Mouse (Mus musculus) inflammation-experienced regulatory T-cells (primary cell): ENCODE data around the gene Krtap3-1. TPM values are rescaled to one million over a fixed set of nuclear protein-coding genes. Genes with fewer than 3 reads are reported as not detected.

ENCODE experiments used
- polyA plus RNA-seq, 2 experiments: library from polyadenylated mRNA; unstranded; fragments of 100-300 nt; shearing (Covaris generic); gene quantifications; one replicate each; pipeline ENCODE4 v1.2.1; 2017

Krtap3-1 gene
- polyA plus RNA-seq: not detected

DNA sequence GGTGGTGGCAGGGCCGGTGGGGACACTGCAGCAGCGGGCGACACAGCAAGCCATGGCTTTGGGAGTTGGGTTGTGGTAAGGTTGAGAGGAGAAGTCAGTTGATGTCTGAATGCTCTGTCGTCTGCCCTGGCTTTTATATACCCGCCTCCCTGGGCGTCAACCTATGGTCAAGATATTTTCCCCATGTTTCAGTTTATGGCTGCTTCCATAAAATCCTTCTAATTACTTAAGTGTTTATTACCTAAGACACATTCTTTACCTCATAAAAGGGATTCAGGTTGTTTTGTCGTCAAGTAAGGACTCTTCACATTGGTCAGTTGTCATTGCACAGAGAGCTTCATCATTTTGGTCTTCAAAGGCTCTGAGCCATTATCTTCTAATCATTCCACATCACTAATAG, at the start of gene Krtap3-1:
Gene Krtap3-1 (minus strand): TSS at position 101 of the 400 bp plus-strand sequence.

DNA sequence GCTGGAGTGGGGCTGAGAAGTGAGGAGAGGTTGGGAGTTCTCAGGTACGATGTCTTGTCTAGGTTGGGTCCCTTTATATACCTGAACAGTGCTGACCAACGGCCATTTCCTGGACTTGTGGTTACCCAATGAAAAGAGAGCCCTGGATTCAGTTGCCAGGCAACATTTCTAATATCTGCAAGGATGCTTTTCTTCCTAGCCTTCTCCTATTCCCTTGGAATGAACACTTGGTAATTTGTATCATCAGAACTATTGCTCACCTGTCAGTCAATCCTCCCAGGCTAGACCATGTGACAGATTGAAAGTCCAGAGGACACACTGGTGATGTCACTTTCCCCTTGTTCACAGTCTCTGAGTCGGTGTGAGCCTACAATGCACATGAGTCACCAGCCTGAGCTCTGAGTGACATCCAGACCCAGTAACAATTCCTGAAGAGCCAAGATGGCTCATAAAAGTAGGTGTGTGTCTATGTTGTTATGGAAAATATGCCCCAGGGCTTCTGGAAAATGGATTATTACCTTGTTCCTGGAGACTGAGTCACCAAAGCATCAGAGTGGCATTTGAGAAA, 48.5 kb upstream of the Krtap3-1 start, which contains the start of gene Krtap2-4:
Gene Krtap2-4 (minus strand): TSS at position 51 of the 568 bp plus-strand sequence.

DNA sequence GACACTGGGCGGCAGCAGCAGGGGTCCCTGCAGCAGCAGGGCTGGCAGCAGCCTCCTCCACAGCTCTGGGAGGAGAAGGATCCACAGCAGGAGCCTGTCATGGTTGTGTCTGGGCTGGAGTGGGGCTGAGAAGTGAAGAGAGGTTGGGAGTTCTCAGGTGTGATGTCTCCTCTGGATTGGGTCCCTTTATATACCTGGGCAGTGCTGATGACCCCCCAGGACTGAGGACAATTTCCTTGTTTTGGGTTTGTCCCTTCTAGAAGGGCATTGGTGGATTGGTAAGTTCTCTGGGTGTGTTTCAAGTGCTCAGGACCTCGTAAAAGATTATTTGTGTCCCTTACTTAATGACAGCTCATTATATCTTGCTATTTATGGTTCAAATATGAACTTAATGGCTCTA, 43.7 kb upstream of the Krtap3-1 start, which contains the start of gene Gm11937:
Gene Gm11937 (minus strand): TSS at position 101 of the 400 bp plus-strand sequence.

DNA sequence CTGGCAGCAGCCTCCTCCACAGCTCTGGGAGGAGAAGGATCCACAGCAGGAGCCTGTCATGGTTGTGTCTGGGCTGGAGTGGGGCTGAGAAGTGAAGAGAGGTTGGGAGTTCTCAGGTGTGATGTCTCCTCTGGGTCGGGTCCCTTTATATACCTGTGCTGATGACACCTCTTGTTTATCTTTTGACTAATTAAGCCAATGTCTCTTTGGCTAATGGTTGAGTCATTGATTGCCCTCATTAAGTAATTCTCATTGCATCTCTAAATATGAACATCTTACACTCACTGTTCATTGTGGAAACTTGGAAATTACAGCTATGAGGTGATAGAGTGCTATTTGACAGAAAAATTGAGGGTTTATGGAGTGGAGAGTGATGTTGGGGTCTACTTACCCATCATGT, 36.8 kb upstream of the Krtap3-1 start, which contains the start of gene Gm11938:
Gene Gm11938 (minus strand): TSS at position 101 of the 400 bp plus-strand sequence.

DNA sequence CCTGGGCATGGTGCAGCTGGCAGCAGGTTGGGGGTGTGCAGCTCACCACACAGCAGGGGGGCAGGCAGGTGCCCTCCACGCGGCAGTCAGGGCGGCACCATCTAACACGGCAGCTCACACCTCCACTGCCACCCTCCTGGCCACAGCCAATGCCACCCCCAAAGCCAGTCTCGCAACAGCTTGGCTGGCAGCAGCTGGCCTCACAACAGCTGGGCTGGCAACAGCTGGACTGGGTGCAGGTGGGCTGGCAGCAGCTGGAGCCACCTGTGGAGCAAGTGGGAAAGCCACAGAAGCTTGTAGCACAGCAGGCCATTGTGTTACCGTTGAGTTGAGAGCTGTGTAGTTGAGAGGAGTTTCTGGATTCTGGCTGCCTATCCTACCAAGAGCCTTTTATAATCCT, 31.3 kb upstream of the Krtap3-1 start, which contains the start of gene Krtap9-3:
Gene Krtap9-3 (minus strand): TSS at position 364 of the 400 bp plus-strand sequence.

DNA sequence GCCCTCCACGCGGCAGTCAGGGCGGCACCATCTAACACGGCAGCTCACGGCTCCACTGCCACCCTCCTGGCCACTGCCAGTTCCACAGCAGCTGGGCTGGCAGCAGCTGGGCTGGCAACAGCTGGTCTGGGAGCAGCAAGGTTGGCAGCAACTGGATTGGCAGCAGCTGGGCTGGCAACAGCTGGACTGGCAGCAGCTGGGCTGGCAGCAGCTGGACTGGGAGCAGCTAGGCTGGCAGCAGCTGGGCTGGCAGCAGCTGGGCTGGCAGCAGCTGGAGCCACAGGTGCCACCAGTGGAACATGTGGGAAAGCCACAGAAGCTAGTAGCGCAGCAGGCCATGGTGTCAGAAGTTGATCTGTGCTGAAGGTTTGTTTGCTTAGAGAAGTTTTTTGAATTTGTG, 24.6 kb upstream of the Krtap3-1 start, which contains the start of gene Krtap1-3:
Gene Krtap1-3 (minus strand): TSS at position 359 of the 400 bp plus-strand sequence.

DNA sequence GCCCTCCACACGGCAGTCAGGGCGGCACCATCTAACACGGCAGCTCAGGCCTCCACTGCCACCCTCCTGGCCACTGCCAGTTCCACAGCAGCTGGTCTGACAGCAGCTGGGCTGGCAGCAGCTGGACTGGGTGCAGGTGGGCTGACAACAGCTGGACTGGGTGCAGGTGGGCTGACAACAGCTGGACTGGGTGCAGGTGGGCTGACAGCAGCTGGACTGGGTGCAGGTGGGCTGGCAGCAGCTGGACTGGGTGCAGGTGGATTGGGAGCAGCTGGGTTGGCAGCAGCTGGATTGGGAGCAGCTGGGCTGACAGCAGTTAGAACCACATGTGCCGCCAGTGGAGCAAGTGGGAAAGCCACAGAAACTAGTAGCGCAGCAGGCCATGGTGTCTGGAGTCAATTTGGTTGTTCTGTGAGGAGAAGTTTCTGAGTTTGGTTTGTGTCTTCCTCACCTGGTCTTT, 16.8 kb upstream of the Krtap3-1 start, which contains the start of gene Krtap1-4:
Gene Krtap1-4 (minus strand): TSS at position 410 of the 460 bp plus-strand sequence.

DNA sequence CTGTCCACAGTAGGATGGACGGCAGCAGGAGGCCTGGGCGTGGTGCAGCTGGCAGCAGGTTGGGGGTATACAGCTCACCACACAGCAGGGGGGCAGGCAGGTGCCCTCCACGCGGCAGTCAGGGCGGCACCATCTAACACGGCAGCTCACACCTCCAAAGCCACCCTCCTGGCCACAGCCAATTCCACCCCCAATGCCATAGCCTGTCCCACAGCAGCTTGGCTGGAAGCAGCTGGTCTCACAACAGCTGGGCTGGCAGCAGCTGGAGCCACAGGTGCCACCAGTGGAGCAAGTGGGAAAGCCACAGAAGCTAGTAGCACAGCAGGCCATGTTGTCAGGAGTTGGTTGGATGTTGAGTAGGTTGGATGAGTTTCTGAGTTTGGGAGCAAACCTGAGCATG, 14.2 kb upstream of the Krtap3-1 start, which contains the start of gene Krtap1-5:
Gene Krtap1-5 (minus strand): TSS at position 381 of the 400 bp plus-strand sequence.

DNA sequence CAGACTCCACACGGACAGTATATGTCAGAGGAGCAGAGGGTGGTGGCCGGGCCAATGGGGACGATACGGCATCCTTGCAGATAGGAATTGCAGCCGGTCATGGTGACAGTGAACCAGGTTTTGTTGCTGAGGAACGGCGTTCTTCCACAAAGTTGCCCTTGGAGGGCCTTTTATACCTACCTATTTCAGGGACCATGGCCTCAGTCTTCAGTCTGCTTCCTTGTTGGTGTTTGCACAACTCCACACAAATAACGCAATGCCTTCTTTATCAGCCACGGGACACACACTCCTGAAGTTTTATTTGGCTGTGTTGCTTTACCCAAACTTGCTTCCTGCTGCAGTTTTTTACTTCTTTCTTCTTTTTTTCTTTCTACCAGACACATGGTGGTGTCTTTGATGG, 7.1 kb downstream of the Krtap3-1 start, which contains the start of gene Gm11939:
Gene Gm11939 (minus strand): TSS at position 101 of the 400 bp plus-strand sequence.

DNA sequence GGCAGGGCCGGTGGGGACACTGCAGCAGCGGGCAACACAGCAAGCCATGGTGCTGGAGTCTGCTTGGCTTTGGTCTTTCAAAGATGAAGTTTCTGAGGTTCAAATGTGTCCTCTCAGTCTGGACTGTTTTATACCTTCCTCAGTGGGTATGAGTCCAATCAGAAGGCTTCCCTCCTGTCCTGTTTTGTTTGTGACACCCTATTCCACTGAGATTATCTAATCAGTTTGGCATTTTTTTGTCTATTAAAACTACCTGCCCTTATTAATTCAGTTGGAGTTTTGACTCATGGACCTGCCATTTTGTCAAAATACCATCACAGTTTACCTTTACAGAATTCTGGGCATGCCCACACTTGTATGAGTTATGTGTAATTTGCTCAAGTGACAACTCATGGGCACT, 9.7 kb downstream of the Krtap3-1 start, which contains the start of gene Krtap3-2:
Gene Krtap3-2 (minus strand): TSS at position 101 of the 400 bp plus-strand sequence.

DNA sequence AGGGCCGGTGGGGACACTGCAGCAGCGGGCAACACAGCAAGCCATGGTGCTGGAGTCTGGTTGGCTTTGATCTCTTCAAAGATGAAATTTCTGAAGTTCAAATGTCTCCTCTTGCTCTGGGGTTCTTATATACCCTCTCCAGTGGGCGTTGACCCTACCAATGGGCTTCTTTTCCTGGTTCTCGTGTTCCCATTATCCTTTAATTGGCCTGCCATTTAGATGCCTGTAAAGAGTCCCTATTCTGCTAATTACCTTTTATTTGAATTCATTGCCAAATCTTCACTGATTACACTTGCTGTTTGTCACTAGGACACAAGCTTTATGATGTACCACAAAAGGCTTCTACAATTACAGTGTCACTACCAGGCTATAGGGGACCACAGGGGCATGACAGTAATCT, 15.7 kb downstream of the Krtap3-1 start, which contains the start of gene Krtap3-3:
Gene Krtap3-3 (minus strand): TSS at position 101 of the 400 bp plus-strand sequence.

DNA sequence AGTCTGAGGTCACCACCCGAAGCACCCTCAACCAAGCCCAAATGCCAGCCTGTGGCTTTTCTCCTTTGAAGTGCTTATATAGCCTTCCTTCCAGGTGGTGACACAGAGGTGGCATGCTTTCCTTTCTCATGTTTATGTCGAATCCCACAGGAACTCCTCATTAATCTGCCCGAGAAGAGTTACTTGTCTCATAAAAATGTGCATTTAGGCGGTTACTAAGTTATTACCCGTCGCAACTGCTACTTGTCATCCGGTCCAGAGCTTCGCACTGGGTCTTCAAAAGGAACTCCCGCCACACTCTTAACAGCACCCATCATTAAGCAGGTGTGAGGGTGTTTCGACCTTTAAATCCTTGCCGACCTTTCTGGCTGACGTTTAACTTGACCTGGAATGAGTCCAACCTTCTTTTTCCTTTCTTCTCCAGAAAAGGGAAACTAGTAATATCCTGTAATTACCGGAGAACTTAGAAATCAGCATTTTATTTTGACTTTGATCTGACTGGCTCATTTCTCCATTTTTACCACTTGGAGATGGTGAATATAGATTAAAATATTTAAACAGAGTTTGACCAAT, 45.1 kb downstream of the Krtap3-1 start, which contains the start of gene Krt39:
Gene Krt39 (minus strand): TSS at position 51 of the 573 bp plus-strand sequence.

Other genes starting within 250 kb of the Krtap3-1 start
- under 1 TPM; 0.11 to 0.92 TPM for gene Krt25, start 243.7 kb downstream of the Krtap3-1 start, polyA plus RNA-seq
- under 1 TPM in 1 of 2 experiments, not detected in 1; 0.77 TPM for gene Krt26, start 228.7 kb downstream of the Krtap3-1 start, polyA plus RNA-seq
- under 1 TPM in 1 of 2 experiments, not detected in 1; 0.48 TPM for gene Krt27, start 215.5 kb downstream of the Krtap3-1 start, polyA plus RNA-seq
- under 1 TPM in 1 of 2 experiments, not detected in 1; 0.18 TPM for gene Krt28, start 191.7 kb downstream of the Krtap3-1 start, polyA plus RNA-seq
- 10 to 100 TPM; 13.0 to 18.0 TPM for gene Krt10, start 177.3 kb downstream of the Krtap3-1 start, polyA plus RNA-seq
- gene Krt12, start 144.4 kb downstream of the Krtap3-1 start, polyA plus RNA-seq: under 1 TPM in 1 of 2 experiments, not detected in 1; 0.22 TPM
- under 1 TPM in 1 of 2 experiments, not detected in 1; 0.15 TPM for gene Krt20, start 128.5 kb downstream of the Krtap3-1 start, polyA plus RNA-seq
- gene Krt23, start 73.5 kb downstream of the Krtap3-1 start, polyA plus RNA-seq: under 1 TPM; 0.71 to 0.82 TPM
- not detected for gene Krt39, start 45.3 kb downstream of the Krtap3-1 start, polyA plus RNA-seq
- not detected for gene Krt40, start 23.5 kb downstream of the Krtap3-1 start, polyA plus RNA-seq
- gene Krtap3-3, start 15.8 kb downstream of the Krtap3-1 start, polyA plus RNA-seq: not detected
- gene Krtap3-2, start 9.8 kb downstream of the Krtap3-1 start, polyA plus RNA-seq: 1 to 10 TPM in 1 of 2 experiments, not detected in 1; 3.5 TPM
- under 1 TPM in 1 of 2 experiments, not detected in 1; 0.60 TPM for gene Gm11939, start 7.2 kb downstream of the Krtap3-1 start, polyA plus RNA-seq
- gene Krtap1-5, start 14.4 kb upstream of the Krtap3-1 start, polyA plus RNA-seq: under 1 TPM in 1 of 2 experiments, not detected in 1; 0.55 TPM
- 1 to 10 TPM in 1 of 2 experiments, under 1 TPM in 1; 0.61 to 1.2 TPM for gene Krtap1-4, start 17.0 kb upstream of the Krtap3-1 start, polyA plus RNA-seq
- not detected for gene Krtap1-3, start 24.7 kb upstream of the Krtap3-1 start, polyA plus RNA-seq
- under 1 TPM in 1 of 2 experiments, not detected in 1; 0.31 TPM for gene Krtap9-3, start 31.5 kb upstream of the Krtap3-1 start, polyA plus RNA-seq
- gene Gm11938, start 36.7 kb upstream of the Krtap3-1 start, polyA plus RNA-seq: not detected
- not detected for gene Gm11937, start 43.6 kb upstream of the Krtap3-1 start, polyA plus RNA-seq
- gene Krtap2-4, start 48.2 kb upstream of the Krtap3-1 start, polyA plus RNA-seq: not detected
- gene Gm11562, start 53.8 kb upstream of the Krtap3-1 start, polyA plus RNA-seq: not detected
- gene Krtap4-1, start 61.6 kb upstream of the Krtap3-1 start, polyA plus RNA-seq: under 1 TPM in 1 of 2 experiments, not detected in 1; 0.20 TPM
- not detected for gene Krtap4-2, start 68.5 kb upstream of the Krtap3-1 start, polyA plus RNA-seq
- gene Krtap4-7, start 77.5 kb upstream of the Krtap3-1 start, polyA plus RNA-seq: under 1 TPM in 1 of 2 experiments, not detected in 1; 0.16 TPM
- gene Gm11555, start 83.6 kb upstream of the Krtap3-1 start, polyA plus RNA-seq: not detected
- not detected for gene Gm11563, start 92.3 kb upstream of the Krtap3-1 start, polyA plus RNA-seq
- not detected for gene Krtap4-6, start 99.3 kb upstream of the Krtap3-1 start, polyA plus RNA-seq
- not detected for gene Gm14190, start 124.1 kb upstream of the Krtap3-1 start, polyA plus RNA-seq
- gene Gm14180, start 167.7 kb upstream of the Krtap3-1 start, polyA plus RNA-seq: not detected
- not detected for gene Gm11595, start 206.3 kb upstream of the Krtap3-1 start, polyA plus RNA-seq
- gene Krtap4-8, start 214.1 kb upstream of the Krtap3-1 start, polyA plus RNA-seq: under 1 TPM in 1 of 2 experiments, not detected in 1; 0.24 TPM
- gene Krtap4-9, start 218.6 kb upstream of the Krtap3-1 start, polyA plus RNA-seq: under 1 TPM in 1 of 2 experiments, not detected in 1; 0.28 TPM
- gene Gm11596, start 226.8 kb upstream of the Krtap3-1 start, polyA plus RNA-seq: not detected
- not detected for gene Gm11569, start 232.3 kb upstream of the Krtap3-1 start, polyA plus RNA-seq
- gene Gm11554, start 237.8 kb upstream of the Krtap3-1 start, polyA plus RNA-seq: not detected
- not detected for gene Krtap4-13, start 243.3 kb upstream of the Krtap3-1 start, polyA plus RNA-seq
- gene Gm11564, start 249.0 kb upstream of the Krtap3-1 start, polyA plus RNA-seq: not detected